Mouse (Mus musculus): Measurements from ENCODE around the gene Psmd13. TPM values are rescaled to one million over a fixed set of nuclear protein-coding genes. Genes with fewer than 3 reads are reported as not detected.
A peak's percentile ranks its signal among the peaks of the same experiment; 100 is the strongest.

Gene Psmd13
- polyA plus RNA-seq (2015; fragmentation: Nextera tagmentation; extraction: Ambion mirVana): 133 TPM in 2 replicates

DNA sequence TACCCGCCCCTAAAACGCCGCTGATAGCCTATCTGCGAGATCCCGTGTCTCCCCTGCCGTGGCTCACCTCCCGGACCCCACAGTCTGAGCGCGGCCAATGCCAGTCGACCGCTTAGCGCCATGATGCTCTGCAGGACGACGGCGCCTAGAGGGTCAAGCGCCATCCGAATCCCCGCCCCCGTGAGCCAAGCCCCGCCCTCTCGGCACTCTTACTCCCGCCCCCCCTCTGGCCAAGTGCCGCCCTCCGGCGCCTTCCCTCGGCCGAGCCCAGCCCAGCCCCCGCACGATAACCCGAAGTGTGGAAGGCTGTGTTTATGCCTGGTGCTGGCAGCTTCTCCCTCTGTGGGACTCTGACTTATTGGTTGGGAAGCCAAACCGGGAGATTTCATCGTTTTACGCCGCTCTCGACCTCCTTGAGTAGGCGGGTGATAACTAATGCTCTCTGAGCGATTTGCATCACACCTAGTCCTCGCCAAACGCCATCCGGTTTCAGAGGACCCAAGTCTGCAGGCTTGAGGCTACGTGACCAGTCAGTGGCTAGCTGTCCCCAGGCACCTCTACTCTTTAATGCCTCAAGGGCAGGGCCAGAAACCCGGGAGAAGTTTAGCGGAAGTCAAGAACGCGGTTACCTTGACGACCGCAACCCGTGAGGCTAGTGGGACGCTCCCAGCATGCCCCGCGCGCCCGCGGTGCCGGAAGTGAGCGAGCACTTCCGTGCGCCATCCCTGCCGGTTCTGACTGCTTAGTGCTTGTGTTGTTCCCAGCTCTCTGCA, at the start of gene Psmd13, which contains the start of gene Sirt3:
Gene Psmd13, plus strand, starts transcription at position 273 of the 773 bp plus-strand sequence.
Gene Sirt3, minus strand, starts transcription at position 614 of the 773 bp plus-strand sequence.
- Histone ChIP-seq H3K9me3 (replicated peaks) (no peaks in the 10 kb centered on the region), H3K9ac (peak within 1 kb of the TSS; percentile 84), H3K27ac (replicated peaks) (peak within 1 kb of the TSS; percentile 90), H3K27me3 (no peaks in the 10 kb centered on the region), H3K4me3 (replicated peaks) (peak within 1 kb of the TSS; percentile 76), H3K4me1 (replicated peaks) (peaks cover 42% of the 10 kb centered on the region), H3K36me3 (replicated peaks) (peaks cover 34% of the 10 kb centered on the region), H3K4me2 (peak within 1 kb of the TSS; percentile 94)
- ATAC-seq (ENCODE audit: insufficient read depth): peak; percentile 94
- WGBS (ENCODE audit: insufficient replicate concordance): under 1% methylated on average over 59 of the region's 59 CpGs

DNA sequence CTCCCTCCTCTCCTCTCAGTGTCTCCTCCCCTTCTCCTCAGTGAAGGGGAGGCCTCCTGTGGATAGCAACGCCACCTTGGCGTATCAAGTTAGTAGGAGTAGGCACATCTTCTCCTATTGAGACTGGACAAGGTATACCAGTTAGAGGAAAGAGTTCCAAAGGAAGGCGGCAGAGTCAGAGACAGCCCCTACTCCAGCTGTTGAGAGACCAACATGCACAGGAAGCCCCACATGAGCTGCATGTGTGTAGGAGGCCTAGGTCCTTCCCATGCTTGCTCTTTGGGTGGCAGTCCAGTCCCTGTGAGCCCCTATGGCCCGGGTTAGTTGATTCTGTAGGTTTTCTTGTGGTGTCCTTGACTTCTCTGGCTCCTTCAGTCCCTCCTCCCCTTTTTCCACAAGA, 48.4 kb upstream of the Psmd13 start:
- Histone ChIP-seq H3K4me2 (no peak overlapping the region), H3K27ac (replicated peaks) (no peak overlapping the region), H3K36me3 (replicated peaks) (no peaks in the 10 kb centered on the region), H3K9ac (no peak overlapping the region), H3K9me3 (replicated peaks) (no peaks in the 10 kb centered on the region), H3K27me3 (peaks cover 10% of the 10 kb centered on the region; the same call in 1 of the 2 replicates), H3K4me1 (replicated peaks) (0 out of 2 replicates have a peak, but pooled peaks cover 7% of the 10 kb centered on the region), H3K4me3 (replicated peaks) (no peak overlapping the region)
- no peak for ATAC-seq (ENCODE audit: insufficient read depth)
- whole genome bisulfite sequencing (ENCODE audit: insufficient replicate concordance): 69% methylated on average over 4 of the region's 4 CpGs

GRCm38 (mm10) chr7:140834968-140835757, 46.6 kb upstream of the Psmd13 start, which contains the start of gene Urah:
Gene Urah, plus strand, starts transcription at chr7:140835018.
- H3K36me3 ChIP-seq (replicated peaks): no peaks in the 10 kb centered on the region
- peak within 1 kb of the TSS; percentile 24 for H3K4me3 ChIP-seq (replicated peaks)
- no peak within 1 kb of the TSS; the same call in 1 of the 2 replicates for H3K27ac ChIP-seq (replicated peaks)
- H3K9me3 ChIP-seq (replicated peaks): no peaks in the 10 kb centered on the region
- H3K27me3 ChIP-seq: peaks cover 22% of the 10 kb centered on the region; the same call in 1 of the 2 replicates
- 51% methylated on average over 20 of the region's 20 CpGs for WGBS (ENCODE audit: insufficient replicate concordance)
- no peak within 1 kb of the TSS for H3K9ac ChIP-seq
- ATAC-seq (ENCODE audit: insufficient read depth): peak; percentile 46
- H3K4me2 ChIP-seq: peak within 1 kb of the TSS; percentile 50
- H3K4me1 ChIP-seq (replicated peaks): 0 out of 2 replicates have a peak, but pooled peaks cover 7% of the 10 kb centered on the region

DNA sequence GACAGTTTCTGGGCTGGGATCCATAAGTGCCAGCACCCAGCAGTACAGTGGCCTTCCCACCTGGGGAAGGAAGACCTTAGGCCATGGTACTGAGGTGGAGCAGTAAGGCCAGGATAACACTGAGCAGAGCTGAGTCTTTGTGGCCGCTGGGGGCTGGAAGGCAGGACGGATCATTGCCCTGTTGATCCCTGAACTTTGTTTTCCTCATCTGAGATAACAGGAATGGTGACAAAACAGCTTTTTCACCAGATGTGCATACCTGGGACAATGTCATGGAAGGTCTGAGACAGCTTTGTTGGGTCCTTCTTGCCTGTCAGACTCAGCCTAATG, 46.0 kb upstream of the Psmd13 start:
- peaks cover 28% of the 10 kb centered on the region; the same call in 1 of the 2 replicates for H3K27me3 ChIP-seq
- peak overlapping the region; percentile 50 for H3K4me2 ChIP-seq
- WGBS (ENCODE audit: insufficient replicate concordance): 60% methylated on average over 2 of the region's 2 CpGs
- H3K27ac ChIP-seq (replicated peaks): no peak overlapping the region; the same call in 1 of the 2 replicates
- ATAC-seq (ENCODE audit: insufficient read depth): peak; percentile 16; the same call in 1 of the 2 replicates
- no peaks in the 10 kb centered on the region for H3K9me3 ChIP-seq (replicated peaks)
- H3K36me3 ChIP-seq (replicated peaks): no peaks in the 10 kb centered on the region
- H3K4me3 ChIP-seq (replicated peaks): peak overlapping the region; percentile 24
- 0 out of 2 replicates have a peak, but pooled peaks cover 7% of the 10 kb centered on the region for H3K4me1 ChIP-seq (replicated peaks)
- no peak overlapping the region for H3K9ac ChIP-seq

DNA sequence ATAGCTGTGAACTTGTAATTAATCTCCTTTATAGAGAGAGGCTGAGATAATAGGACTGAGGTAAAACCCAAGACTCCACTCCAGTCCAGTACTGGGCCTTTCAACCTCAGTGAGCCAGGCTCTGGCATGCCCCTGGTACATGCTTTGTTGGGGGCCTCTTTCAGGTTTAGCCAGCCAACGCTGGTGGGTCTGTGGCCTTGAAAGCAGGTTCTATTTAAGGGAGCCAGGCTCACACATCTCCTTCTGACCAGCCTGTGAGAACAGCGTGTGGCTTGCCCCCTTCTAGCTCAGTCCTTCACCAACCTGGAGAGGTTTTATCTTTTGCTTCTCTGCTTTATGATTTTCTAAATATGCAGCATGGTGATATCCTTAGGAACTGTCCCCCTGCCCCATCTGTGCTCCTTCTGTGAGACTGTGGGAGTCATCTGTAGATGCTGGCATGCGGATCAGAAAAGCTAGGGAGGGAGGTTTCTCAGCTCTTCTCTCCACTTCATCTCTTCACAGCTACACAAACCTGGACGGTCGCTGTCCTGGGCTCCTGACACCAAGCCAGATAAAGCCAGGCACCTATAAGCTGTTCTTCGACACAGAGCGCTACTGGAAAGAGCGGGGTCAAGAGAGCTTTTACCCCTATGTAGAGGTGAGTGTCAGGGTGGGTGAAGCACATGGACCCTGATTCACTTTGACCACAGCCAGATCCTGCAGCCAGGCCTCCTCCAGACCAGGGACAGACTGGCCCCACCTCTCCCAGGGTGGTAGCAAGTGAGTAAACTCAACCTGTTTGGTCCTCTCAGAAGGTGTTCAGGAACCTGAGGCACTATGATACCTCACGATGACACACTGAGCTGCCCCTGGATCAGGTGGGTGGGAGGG, 45.3 kb upstream of the Psmd13 start:
- peaks cover 7% of the 10 kb centered on the region; the same call in 1 of the 2 replicates for H3K4me1 ChIP-seq (replicated peaks)
- WGBS (ENCODE audit: insufficient replicate concordance): 70% methylated on average over 9 of the region's 9 CpGs
- peaks cover 35% of the 10 kb centered on the region for H3K27me3 ChIP-seq
- no peaks in the 10 kb centered on the region for H3K36me3 ChIP-seq (replicated peaks)
- no peak overlapping the region for H3K9ac ChIP-seq
- no peak overlapping the region for H3K4me2 ChIP-seq
- no peak for ATAC-seq (ENCODE audit: insufficient read depth)
- no peaks in the 10 kb centered on the region for H3K9me3 ChIP-seq (replicated peaks)
- H3K4me3 ChIP-seq (replicated peaks): no peak overlapping the region
- no peak overlapping the region for H3K27ac ChIP-seq (replicated peaks)

DNA sequence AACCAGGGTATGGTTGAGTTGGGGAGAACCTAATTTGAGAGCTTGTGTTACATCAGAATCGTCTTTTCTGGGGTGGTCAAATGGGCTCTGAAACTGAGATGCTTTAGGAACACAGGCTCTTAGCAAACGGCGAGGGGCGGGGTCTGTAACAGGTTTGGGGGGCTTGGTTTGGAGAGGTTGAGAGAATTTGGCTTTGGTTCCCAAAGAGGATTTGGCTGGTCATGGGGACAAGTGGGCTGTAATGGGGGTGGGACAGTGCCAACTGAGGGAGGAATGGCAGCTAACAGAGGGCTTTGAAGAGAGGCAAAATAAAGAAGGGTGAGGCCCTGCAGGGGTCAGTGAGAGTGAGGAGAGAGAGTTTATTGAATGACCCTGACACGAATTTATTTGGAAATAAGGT, 42.2 kb upstream of the Psmd13 start:
- Histone ChIP-seq H3K4me2 (no peak overlapping the region), H3K4me3 (replicated peaks) (no peak overlapping the region), H3K36me3 (replicated peaks) (no peaks in the 10 kb centered on the region), H3K27me3 (peaks cover 51% of the 10 kb centered on the region), H3K9ac (no peak overlapping the region), H3K27ac (replicated peaks) (no peak overlapping the region), H3K4me1 (replicated peaks) (peaks cover 7% of the 10 kb centered on the region; the same call in 1 of the 2 replicates), H3K9me3 (replicated peaks) (no peaks in the 10 kb centered on the region)
- WGBS (ENCODE audit: insufficient replicate concordance): 50% methylated on average over 5 of the region's 5 CpGs
- no peak for ATAC-seq (ENCODE audit: insufficient read depth)

GRCm38 (mm10) chr7:140840750-140841735, 40.7 kb upstream of the Psmd13 start:
- no peaks in the 10 kb centered on the region for H3K36me3 ChIP-seq (replicated peaks)
- 32% methylated on average over 18 of the region's 19 CpGs for WGBS (ENCODE audit: insufficient replicate concordance)
- H3K9ac ChIP-seq: no peak overlapping the region
- no peak overlapping the region for H3K4me2 ChIP-seq
- no peak for ATAC-seq (ENCODE audit: insufficient read depth)
- H3K4me3 ChIP-seq (replicated peaks): no peak overlapping the region
- no peak overlapping the region for H3K27ac ChIP-seq (replicated peaks)
- no peaks in the 10 kb centered on the region for H3K9me3 ChIP-seq (replicated peaks)
- peaks cover 3% of the 10 kb centered on the region; the same call in 1 of the 2 replicates for H3K4me1 ChIP-seq (replicated peaks)
- H3K27me3 ChIP-seq: peaks cover 51% of the 10 kb centered on the region

- Histone ChIP-seq H3K4me2 (no peak overlapping the region), H3K4me3 (replicated peaks) (no peak overlapping the region), H3K4me1 (replicated peaks) (peaks cover 3% of the 10 kb centered on the region; the same call in 1 of the 2 replicates), H3K36me3 (replicated peaks) (no peaks in the 10 kb centered on the region), H3K27ac (replicated peaks) (no peak overlapping the region), H3K9ac (no peak overlapping the region), H3K27me3 (peaks cover 53% of the 10 kb centered on the region), H3K9me3 (replicated peaks) (no peaks in the 10 kb centered on the region)
- ATAC-seq (ENCODE audit: insufficient read depth): no peak
- 64% methylated on average over 7 of the region's 7 CpGs for WGBS (ENCODE audit: insufficient replicate concordance)
Measured at GRCm38 (mm10) chr7:140843806-140844205, 38.0 kb upstream of the Psmd13 start.

DNA sequence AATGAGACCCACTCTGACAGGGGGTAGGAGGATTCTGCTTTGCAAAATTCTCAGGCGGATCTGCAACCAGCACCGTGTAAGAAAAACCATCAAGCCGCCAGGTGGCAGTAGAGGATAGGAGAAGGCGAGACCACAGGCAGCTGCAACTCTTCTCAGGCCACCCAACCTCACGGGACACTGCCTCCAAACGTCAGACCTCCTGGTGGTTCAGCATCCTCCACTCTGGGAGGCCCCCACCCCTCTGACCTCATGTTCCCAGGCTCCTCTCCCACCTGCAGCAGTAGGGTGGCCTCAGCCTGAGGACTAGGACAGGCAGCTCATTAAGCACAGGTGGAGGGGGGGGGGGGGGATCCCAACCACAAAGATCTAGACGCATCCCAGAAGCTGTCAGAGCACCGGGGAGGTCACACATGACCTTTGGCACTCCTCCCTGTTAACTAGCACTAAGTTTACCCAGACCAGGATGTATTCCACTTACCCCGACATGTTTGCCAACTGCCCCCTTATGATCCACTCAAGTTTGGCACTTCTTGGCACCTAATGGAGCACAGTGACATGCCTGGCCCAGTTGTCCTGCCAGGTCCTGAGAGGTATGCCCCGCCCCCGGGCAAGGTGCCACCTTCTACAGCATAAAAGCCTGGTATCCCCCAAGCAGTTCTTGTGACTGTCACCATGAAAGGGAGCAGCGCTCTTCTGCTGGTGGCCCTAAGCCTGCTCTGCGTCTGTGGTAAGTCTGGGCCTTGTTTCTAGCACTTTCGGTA, 36.7 kb upstream of the Psmd13 start, which contains the start of gene Scgb1c1:
Gene Scgb1c1, plus strand, starts transcription at position 643 of the 761 bp plus-strand sequence.
- WGBS (ENCODE audit: insufficient replicate concordance): 26% methylated on average over 14 of the region's 14 CpGs
- Histone ChIP-seq H3K27me3 (peaks cover 42% of the 10 kb centered on the region), H3K4me1 (replicated peaks) (peaks cover 6% of the 10 kb centered on the region), H3K4me2 (no peak within 1 kb of the TSS), H3K4me3 (replicated peaks) (no peak within 1 kb of the TSS), H3K36me3 (replicated peaks) (no peaks in the 10 kb centered on the region), H3K9me3 (replicated peaks) (no peaks in the 10 kb centered on the region), H3K27ac (replicated peaks) (no peak within 1 kb of the TSS), H3K9ac (no peak within 1 kb of the TSS)
- ATAC-seq (ENCODE audit: insufficient read depth): peak; percentile 45
